Mouse (Mus musculus): ENCODE measurements around the gene Hdac7. TPM values are rescaled to one million over a fixed set of nuclear protein-coding genes. Genes with fewer than 3 reads are reported as not detected.
A peak's percentile ranks its signal among the peaks of the same experiment; 100 is the strongest.

The Hdac7 gene
- polyA plus RNA-seq, 1 experiment from 2014 or later, result 28.0 TPM

- Histone ChIP-seq H3K9me3 (ENCODE audit: control insufficient read depth, low read length) (no peaks in the 10 kb centered on the region), H3K27me3 (ENCODE audit: control insufficient read depth, insufficient read depth, low read length) (no peaks in the 10 kb centered on the region), H3K36me3 (replicated peaks; ENCODE audit: control insufficient read depth, insufficient read depth) (no peaks in the 10 kb centered on the region), H3K4me3 (replicated peaks; ENCODE audit: low read length) (no peak overlapping the region), H3K9ac (no peak overlapping the region), H3K4me2 (replicated peaks) (no peak overlapping the region), H3K4me1 (replicated peaks; ENCODE audit: control insufficient read depth, insufficient read depth, low read length) (peaks cover 12% of the 10 kb centered on the region), H3K27ac (no peak overlapping the region)
- ATAC-seq (ENCODE audit: low FRiP score) (no peak), DNase-seq (ENCODE audit: low spot score) (no peak)
- 94% methylated on average over 5 of the region's 5 CpGs for WGBS
These were observed 91.8 kb downstream of the Hdac7 start for GRCm38 (mm10) chr15:97752491-97752890.

DNA sequence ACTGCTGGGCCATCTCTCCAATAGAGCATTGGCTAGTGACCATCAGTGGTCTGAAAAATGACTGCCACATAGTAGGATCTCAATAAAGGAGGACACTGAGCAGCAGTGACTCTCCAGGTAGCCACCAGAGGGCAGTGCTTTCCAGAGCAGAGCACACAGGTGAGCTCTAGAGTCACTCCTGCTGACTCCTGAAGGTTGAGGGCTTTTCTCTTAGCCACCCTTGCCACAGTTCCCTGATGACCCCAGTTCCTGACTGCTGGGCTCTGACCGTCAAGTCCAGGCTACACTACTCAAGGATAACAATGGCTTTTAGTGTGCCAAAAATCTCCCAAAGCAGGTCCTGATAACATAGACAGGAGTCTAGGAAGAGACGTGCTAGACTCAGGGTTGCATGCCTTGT is 92.6 kb downstream of the Hdac7 start:
- Histone ChIP-seq H3K27ac (no peak overlapping the region), H3K9me3 (ENCODE audit: control insufficient read depth, low read length) (no peaks in the 10 kb centered on the region), H3K9ac (no peak overlapping the region), H3K36me3 (replicated peaks; ENCODE audit: control insufficient read depth, insufficient read depth) (no peaks in the 10 kb centered on the region), H3K4me2 (replicated peaks) (no peak overlapping the region), H3K4me1 (replicated peaks; ENCODE audit: control insufficient read depth, insufficient read depth, low read length) (peaks cover 12% of the 10 kb centered on the region), H3K4me3 (replicated peaks; ENCODE audit: low read length) (no peak overlapping the region), H3K27me3 (ENCODE audit: control insufficient read depth, insufficient read depth, low read length) (no peaks in the 10 kb centered on the region)
- WGBS, result 76% methylated on average over 2 of the region's 2 CpGs
- DNase-seq (ENCODE audit: low spot score) (no peak), ATAC-seq (ENCODE audit: low FRiP score) (no peak)

DNA sequence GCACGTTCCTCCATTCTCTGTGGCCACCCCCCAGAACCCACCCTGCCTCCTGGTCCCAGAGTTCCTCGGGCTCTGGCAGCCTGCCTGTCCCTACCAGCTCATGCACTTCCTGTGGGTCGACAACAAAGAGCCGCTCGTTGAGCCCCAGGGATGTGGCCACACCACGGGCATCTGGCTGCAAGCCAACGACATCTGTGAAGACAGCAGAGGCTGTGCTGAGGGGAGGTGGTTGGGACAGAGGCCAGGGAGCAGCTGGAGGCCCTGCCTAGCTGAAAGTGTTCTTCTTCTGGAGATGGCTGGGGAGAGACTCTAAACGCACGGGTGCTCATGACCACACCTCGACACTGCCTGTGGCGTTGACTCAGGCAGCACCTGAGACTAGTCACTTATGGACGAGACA is 93.6 kb downstream of the Hdac7 start:
- peak; percentile 87 for ATAC-seq (ENCODE audit: low FRiP score)
- Histone ChIP-seq H3K36me3 (replicated peaks; ENCODE audit: control insufficient read depth, insufficient read depth) (no peaks in the 10 kb centered on the region), H3K9ac (no peak overlapping the region), H3K9me3 (ENCODE audit: control insufficient read depth, low read length) (no peaks in the 10 kb centered on the region), H3K4me2 (replicated peaks) (no peak overlapping the region), H3K27me3 (ENCODE audit: control insufficient read depth, insufficient read depth, low read length) (no peaks in the 10 kb centered on the region), H3K4me3 (replicated peaks; ENCODE audit: low read length) (no peak overlapping the region), H3K27ac (peak overlapping the region; percentile 35; the same call in 1 of the 2 replicates), H3K4me1 (replicated peaks; ENCODE audit: control insufficient read depth, insufficient read depth, low read length) (peaks cover 12% of the 10 kb centered on the region)
- peak; percentile 85 for DNase-seq (ENCODE audit: low spot score)
- 21% methylated on average over 12 of the region's 12 CpGs for WGBS

DNA sequence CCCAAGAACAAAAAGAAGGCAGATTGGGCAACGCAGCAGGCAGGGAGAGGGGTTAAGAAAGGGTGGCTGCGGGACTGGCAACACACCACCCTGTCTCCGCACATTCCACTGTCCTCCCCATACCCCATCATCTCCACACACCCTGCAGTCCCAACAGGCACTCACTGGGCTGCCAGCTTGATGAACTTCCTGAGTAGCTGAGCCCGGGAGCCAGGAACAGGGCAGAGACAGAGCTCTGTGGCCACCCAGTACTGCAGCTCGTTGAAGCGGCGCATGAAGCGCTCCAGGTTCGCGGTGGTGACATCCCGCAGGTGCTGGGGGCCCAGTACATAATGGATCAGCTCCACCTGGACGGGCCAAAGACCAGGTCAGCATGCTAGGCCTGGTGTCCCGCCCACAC is 94.5 kb downstream of the Hdac7 start:
- peaks cover 20% of the 10 kb centered on the region for H3K4me1 ChIP-seq (replicated peaks; ENCODE audit: control insufficient read depth, insufficient read depth, low read length)
- no peaks in the 10 kb centered on the region for H3K36me3 ChIP-seq (replicated peaks; ENCODE audit: control insufficient read depth, insufficient read depth)
- no peak overlapping the region for H3K4me3 ChIP-seq (replicated peaks; ENCODE audit: low read length)
- 91% methylated on average over 13 of the region's 13 CpGs for WGBS
- no peak overlapping the region for H3K9ac ChIP-seq
- H3K4me2 ChIP-seq (replicated peaks), result no peak overlapping the region
- no peak for ATAC-seq (ENCODE audit: low FRiP score)
- H3K27me3 ChIP-seq (ENCODE audit: control insufficient read depth, insufficient read depth, low read length), result no peaks in the 10 kb centered on the region
- DNase-seq (ENCODE audit: low spot score), result no peak
- 0 out of 2 replicates have a peak overlapping the region, but pooled peaks have one; percentile 35 for H3K27ac ChIP-seq
- H3K9me3 ChIP-seq (ENCODE audit: control insufficient read depth, low read length), result no peaks in the 10 kb centered on the region

- Histone ChIP-seq H3K9ac (no peak overlapping the region), H3K9me3 (ENCODE audit: control insufficient read depth, low read length) (no peaks in the 10 kb centered on the region), H3K4me3 (replicated peaks; ENCODE audit: low read length) (no peak overlapping the region), H3K4me1 (replicated peaks; ENCODE audit: control insufficient read depth, insufficient read depth, low read length) (peaks cover 23% of the 10 kb centered on the region), H3K4me2 (replicated peaks) (no peak overlapping the region), H3K27me3 (ENCODE audit: control insufficient read depth, insufficient read depth, low read length) (no peaks in the 10 kb centered on the region), H3K36me3 (replicated peaks; ENCODE audit: control insufficient read depth, insufficient read depth) (no peaks in the 10 kb centered on the region), H3K27ac (no peak overlapping the region)
- ATAC-seq (ENCODE audit: low FRiP score) (no peak), DNase-seq (ENCODE audit: low spot score) (no peak)
- WGBS, result 96% methylated on average over 9 of the region's 9 CpGs
These were observed 94.9 kb downstream of the Hdac7 start for GRCm38 (mm10) chr15:97749397-97749796.

DNA sequence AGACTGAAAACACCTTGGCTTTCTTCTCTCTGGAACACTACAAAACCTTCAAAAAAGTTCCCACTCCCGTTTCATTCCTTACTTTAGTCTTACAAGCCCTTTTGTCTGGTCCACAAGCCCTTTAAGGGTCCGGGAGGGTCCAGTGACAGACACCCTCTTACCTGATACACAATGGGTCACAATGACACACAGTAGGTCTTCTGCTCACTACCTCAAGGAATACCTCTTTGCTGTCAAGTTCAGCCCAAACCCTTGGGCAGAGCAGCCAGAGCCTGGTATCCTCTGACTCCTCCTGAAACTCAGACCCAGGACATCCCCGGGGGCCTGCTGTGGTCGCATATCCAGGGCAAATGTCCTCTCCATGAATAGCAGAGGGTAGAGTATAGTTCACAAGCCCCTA is 95.3 kb downstream of the Hdac7 start:
- Histone ChIP-seq H3K4me1 (replicated peaks; ENCODE audit: control insufficient read depth, insufficient read depth, low read length) (peaks cover 23% of the 10 kb centered on the region), H3K27ac (no peak overlapping the region), H3K27me3 (ENCODE audit: control insufficient read depth, insufficient read depth, low read length) (no peaks in the 10 kb centered on the region), H3K4me3 (replicated peaks; ENCODE audit: low read length) (no peak overlapping the region), H3K9me3 (ENCODE audit: control insufficient read depth, low read length) (no peaks in the 10 kb centered on the region), H3K4me2 (replicated peaks) (no peak overlapping the region), H3K9ac (no peak overlapping the region), H3K36me3 (replicated peaks; ENCODE audit: control insufficient read depth, insufficient read depth) (no peaks in the 10 kb centered on the region)
- ATAC-seq (ENCODE audit: low FRiP score), result no peak
- DNase-seq (ENCODE audit: low spot score), result no peak
- WGBS, result 87% methylated on average over 4 of the region's 4 CpGs

DNA sequence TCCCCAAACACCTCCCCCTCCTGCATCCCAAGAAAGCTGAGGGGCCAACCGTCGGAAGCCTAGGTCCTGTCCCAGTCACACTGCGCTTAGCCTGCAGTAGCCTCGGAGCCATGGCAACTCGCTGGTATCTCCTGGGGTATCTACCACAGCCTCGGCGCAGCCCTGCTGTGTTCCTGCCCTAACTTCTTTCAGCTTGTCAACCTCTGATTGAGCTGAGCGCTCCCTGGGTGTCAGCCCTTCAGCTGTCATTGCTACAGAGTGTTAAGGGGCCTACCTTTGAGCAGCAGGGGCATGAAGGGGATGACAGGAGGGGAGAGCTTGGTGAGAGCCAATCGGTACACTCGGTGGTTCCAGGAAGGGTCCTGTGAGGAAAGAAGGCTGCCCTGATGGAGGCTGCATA is 96.0 kb downstream of the Hdac7 start:
- Histone ChIP-seq H3K36me3 (replicated peaks; ENCODE audit: control insufficient read depth, insufficient read depth) (no peaks in the 10 kb centered on the region), H3K9ac (no peak overlapping the region), H3K27me3 (ENCODE audit: control insufficient read depth, insufficient read depth, low read length) (no peaks in the 10 kb centered on the region), H3K4me1 (replicated peaks; ENCODE audit: control insufficient read depth, insufficient read depth, low read length) (peaks cover 23% of the 10 kb centered on the region), H3K27ac (no peak overlapping the region), H3K9me3 (ENCODE audit: control insufficient read depth, low read length) (no peaks in the 10 kb centered on the region), H3K4me3 (replicated peaks; ENCODE audit: low read length) (no peak overlapping the region), H3K4me2 (replicated peaks) (no peak overlapping the region)
- no peak for DNase-seq (ENCODE audit: low spot score)
- 11% methylated on average over 10 of the region's 10 CpGs for WGBS
- ATAC-seq (ENCODE audit: low FRiP score), result no peak

- Histone ChIP-seq H3K9me3 (ENCODE audit: control insufficient read depth, low read length) (no peaks in the 10 kb centered on the region), H3K27me3 (ENCODE audit: control insufficient read depth, insufficient read depth, low read length) (no peaks in the 10 kb centered on the region), H3K9ac (no peak overlapping the region), H3K4me3 (replicated peaks; ENCODE audit: low read length) (no peak overlapping the region), H3K4me1 (replicated peaks; ENCODE audit: control insufficient read depth, insufficient read depth, low read length) (peaks cover 23% of the 10 kb centered on the region), H3K4me2 (replicated peaks) (no peak overlapping the region), H3K36me3 (replicated peaks; ENCODE audit: control insufficient read depth, insufficient read depth) (no peaks in the 10 kb centered on the region), H3K27ac (no peak overlapping the region)
- DNase-seq (ENCODE audit: low spot score), result no peak
- no peak for ATAC-seq (ENCODE audit: low FRiP score)
- WGBS, result 91% methylated on average over 4 of the region's 4 CpGs
These were observed 96.8 kb downstream of the Hdac7 start for GRCm38 (mm10) chr15:97747486-97747885.

- Histone ChIP-seq H3K4me3 (replicated peaks; ENCODE audit: low read length) (no peak overlapping the region), H3K27ac (no peak overlapping the region), H3K9ac (no peak overlapping the region), H3K4me1 (replicated peaks; ENCODE audit: control insufficient read depth, insufficient read depth, low read length) (peaks cover 27% of the 10 kb centered on the region), H3K9me3 (ENCODE audit: control insufficient read depth, low read length) (no peaks in the 10 kb centered on the region), H3K36me3 (replicated peaks; ENCODE audit: control insufficient read depth, insufficient read depth) (no peaks in the 10 kb centered on the region), H3K27me3 (ENCODE audit: control insufficient read depth, insufficient read depth, low read length) (no peaks in the 10 kb centered on the region), H3K4me2 (replicated peaks) (no peak overlapping the region)
- DNase-seq (ENCODE audit: low spot score) (no peak), ATAC-seq (ENCODE audit: low FRiP score) (no peak)
- 95% methylated on average over 24 of the region's 24 CpGs for WGBS
These were observed 97.6 kb downstream of the Hdac7 start for GRCm38 (mm10) chr15:97746748-97747147.

- ATAC-seq (ENCODE audit: low FRiP score), result no peak
- no peaks in the 10 kb centered on the region for H3K36me3 ChIP-seq (replicated peaks; ENCODE audit: control insufficient read depth, insufficient read depth)
- H3K9ac ChIP-seq, result no peak overlapping the region
- H3K27me3 ChIP-seq (ENCODE audit: control insufficient read depth, insufficient read depth, low read length), result no peaks in the 10 kb centered on the region
- no peak overlapping the region for H3K4me2 ChIP-seq (replicated peaks)
- no peak overlapping the region for H3K4me3 ChIP-seq (replicated peaks; ENCODE audit: low read length)
- no peak overlapping the region for H3K27ac ChIP-seq
- H3K9me3 ChIP-seq (ENCODE audit: control insufficient read depth, low read length), result no peaks in the 10 kb centered on the region
- 93% methylated on average over 10 of the region's 10 CpGs for WGBS
- H3K4me1 ChIP-seq (replicated peaks; ENCODE audit: control insufficient read depth, insufficient read depth, low read length), result peaks cover 27% of the 10 kb centered on the region
- DNase-seq (ENCODE audit: low spot score), result no peak
These were observed 98.0 kb downstream of the Hdac7 start for GRCm38 (mm10) chr15:97746278-97746677.
